Mouse (Mus musculus) adipose tissue, adult 10 weeks (tissue): ENCODE data around the gene Ankrd17. TPM values are rescaled to one million over a fixed set of nuclear protein-coding genes. Genes with fewer than 3 reads are reported as not detected.

Source experiments
- polyA plus RNA-seq: library from polyadenylated mRNA; stranded (reverse); fragments of 350-450 nt; fragmentation: Illumina TruSeq; extraction: RNeasy Lipid Tissue Mini Kit (QIAGEN cat#74804); gene quantifications from one replicate; pipeline ENCODE4 v1.2.3, GENCODE M21; 2014; ENCODE audit warnings: low read depth, low replicate concordance

The Ankrd17 gene
- polyA plus RNA-seq = 35.6 TPM

GRCm38 (mm10) chr5:90366121-90367066 lies at the start of gene Ankrd17:
Gene Ankrd17 (minus strand): TSS chr5:90366577.

DNA sequence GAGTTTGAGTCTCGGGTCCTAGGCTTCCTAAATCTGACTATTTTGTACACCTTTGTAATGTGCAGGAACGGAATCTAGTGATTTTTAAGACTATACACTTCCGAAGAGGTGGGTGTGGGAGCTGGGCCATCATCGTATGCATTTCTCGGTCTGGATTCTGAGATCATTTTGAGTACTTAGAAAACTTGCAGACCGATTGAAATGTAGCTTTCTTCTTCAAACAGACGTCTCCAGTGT lies 608 bp upstream of the Ankrd17 start, which contains the start of gene Gm9958:
Gene Gm9958 (plus strand): TSS at position 138 of the 237 bp plus-strand sequence.

DNA sequence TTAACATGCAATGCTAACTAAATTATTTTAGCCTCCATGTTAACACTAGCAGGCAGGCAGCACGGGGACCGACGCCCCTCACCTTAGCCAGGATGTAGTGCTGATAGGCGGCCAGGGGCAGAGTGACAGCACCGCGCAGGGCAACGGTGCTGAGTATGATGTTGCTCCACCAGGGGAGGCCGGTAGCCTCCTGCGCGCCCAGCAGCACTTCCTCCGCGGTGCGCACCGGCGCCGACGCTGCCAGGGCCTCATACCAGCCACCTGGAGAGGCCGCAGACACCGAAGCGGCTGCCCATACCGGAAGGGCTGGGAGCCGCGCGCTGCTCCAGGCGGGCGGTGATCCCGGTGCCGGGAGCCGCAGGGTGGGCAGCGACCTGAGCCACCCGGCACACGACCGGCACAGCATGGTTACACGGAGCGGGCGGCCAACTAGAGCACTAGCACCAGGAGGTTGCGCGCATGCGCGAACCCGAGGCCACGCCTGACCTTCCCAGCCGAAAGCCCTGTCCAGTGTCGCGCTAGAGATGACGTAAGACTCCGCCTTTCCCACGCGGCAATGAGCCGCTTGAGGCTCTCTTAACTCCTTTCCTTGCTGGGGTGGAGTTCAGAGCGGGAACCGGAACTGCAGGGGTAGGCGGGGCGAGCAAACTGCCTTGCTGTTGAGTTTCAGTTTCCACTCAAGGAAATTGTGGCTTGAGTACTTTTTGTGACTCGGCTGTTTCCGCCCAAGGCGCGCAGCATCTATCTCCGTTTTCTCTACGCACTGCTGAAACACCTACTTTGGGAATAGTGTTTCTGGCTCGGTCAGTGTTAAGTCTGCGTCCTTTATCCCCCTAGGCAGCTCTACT lies 142.6 kb downstream of the Ankrd17 start, which contains the start of gene Cox18:
Gene Cox18 (minus strand): TSS at position 468 of the 848 bp plus-strand sequence.

Other genes starting within 250 kb of the Ankrd17 start
- 18.2 TPM for gene Cox18, start 142.6 kb downstream of the Ankrd17 start, polyA plus RNA-seq
- 5.1 TPM for gene Gm9958, start 627 bp upstream of the Ankrd17 start, polyA plus RNA-seq
- 3.9 TPM for gene Alb, start 94.3 kb upstream of the Ankrd17 start, polyA plus RNA-seq
- gene Afp, start 124.2 kb upstream of the Ankrd17 start, polyA plus RNA-seq = 0.19 TPM
- gene Afm, start 152.4 kb upstream of the Ankrd17 start, polyA plus RNA-seq = 0.57 TPM
- not detected for gene 5830473C10Rik, start 194.5 kb upstream of the Ankrd17 start, polyA plus RNA-seq